Mouse (Mus musculus): Measurements from ENCODE around the gene Bpgm.

- no peak for TF ChIP-seq MYOD1 (IDR thresholded peaks at IDR 0.05; ENCODE audit: control insufficient read depth in 1 of 3, insufficient read length in 2 of 3, low read depth in 2 of 3)
- no peak for TF ChIP-seq POLR2AphosphoS2 (IDR thresholded peaks at IDR 0.05; ENCODE audit: insufficient read length, low read depth)
- TF ChIP-seq POLR2A (IDR thresholded peaks at IDR 0.05; ENCODE audit: insufficient read length, low read depth): no peak
- no peak for TF ChIP-seq TCF12 (IDR thresholded peaks at IDR 0.05; ENCODE audit: insufficient read depth, poor library complexity, severe bottlenecking)
- TF ChIP-seq MAX (IDR thresholded peaks at IDR 0.05; ENCODE audit: low read depth): no peak
- TF ChIP-seq MYOG (IDR thresholded peaks at IDR 0.05; ENCODE audit: control insufficient read depth in 1 of 3, insufficient read depth in 1 of 3, insufficient read length in 2 of 3, low read depth in 2 of 3): no peak
- no peak for TF ChIP-seq CEBPB (IDR thresholded peaks at IDR 0.05; ENCODE audit: insufficient read depth, poor library complexity, severe bottlenecking)
These were observed 76.6 kb downstream of the Bpgm start for GRCm38 (mm10) chr6:34552489-34553157.

All from myocyte (in vitro differentiated cells).